Mouse (Mus musculus): ENCODE measurements around the gene Ntrk3. TPM values are rescaled to one million over a fixed set of nuclear protein-coding genes. Genes with fewer than 3 reads are reported as not detected.
A peak's percentile ranks its signal among the peaks of the same experiment; 100 is the strongest.

The Ntrk3 gene
- total RNA-seq, 2 experiments from 2014 or later = 1.00 to 1.2 TPM

DNA sequence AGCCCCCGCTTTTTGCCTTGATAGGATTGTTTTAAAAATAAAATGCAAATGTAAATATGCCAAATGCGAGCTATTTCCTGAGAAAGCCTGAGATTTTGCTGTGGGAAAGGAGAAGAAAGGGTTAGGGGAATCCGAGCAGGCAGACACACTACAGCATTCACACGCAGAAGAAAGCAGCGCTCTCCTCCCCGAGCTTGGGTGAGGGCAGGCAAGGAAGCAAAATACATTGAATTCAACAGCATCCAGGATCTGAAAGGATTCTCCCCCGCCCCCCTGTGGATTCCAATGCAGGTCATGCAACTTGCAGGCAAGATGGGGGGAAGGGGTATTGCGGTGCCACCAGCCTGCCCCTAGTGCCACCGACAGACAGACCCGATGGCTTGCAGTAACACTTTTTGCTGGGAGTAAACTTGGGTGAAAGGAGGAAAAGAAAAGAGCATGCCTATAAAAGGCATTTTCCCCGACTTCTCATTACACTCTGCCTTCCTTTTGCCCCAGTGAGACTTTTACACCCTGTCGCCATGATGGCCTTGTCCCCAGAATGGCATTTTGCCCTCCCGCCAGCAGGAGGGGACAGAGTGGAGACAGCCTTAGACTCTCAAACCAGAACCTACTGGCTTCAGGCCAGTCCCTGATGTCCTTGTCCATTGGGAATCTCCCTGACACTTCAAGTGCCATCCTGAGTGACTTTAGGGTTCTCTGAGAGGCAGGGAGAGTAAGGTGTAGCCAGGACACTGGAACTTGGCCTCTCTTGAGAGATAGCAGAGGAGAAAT, 158.2 kb downstream of the Ntrk3 start:
- DNase-seq (ENCODE audit: low spot score) = no peak

DNA sequence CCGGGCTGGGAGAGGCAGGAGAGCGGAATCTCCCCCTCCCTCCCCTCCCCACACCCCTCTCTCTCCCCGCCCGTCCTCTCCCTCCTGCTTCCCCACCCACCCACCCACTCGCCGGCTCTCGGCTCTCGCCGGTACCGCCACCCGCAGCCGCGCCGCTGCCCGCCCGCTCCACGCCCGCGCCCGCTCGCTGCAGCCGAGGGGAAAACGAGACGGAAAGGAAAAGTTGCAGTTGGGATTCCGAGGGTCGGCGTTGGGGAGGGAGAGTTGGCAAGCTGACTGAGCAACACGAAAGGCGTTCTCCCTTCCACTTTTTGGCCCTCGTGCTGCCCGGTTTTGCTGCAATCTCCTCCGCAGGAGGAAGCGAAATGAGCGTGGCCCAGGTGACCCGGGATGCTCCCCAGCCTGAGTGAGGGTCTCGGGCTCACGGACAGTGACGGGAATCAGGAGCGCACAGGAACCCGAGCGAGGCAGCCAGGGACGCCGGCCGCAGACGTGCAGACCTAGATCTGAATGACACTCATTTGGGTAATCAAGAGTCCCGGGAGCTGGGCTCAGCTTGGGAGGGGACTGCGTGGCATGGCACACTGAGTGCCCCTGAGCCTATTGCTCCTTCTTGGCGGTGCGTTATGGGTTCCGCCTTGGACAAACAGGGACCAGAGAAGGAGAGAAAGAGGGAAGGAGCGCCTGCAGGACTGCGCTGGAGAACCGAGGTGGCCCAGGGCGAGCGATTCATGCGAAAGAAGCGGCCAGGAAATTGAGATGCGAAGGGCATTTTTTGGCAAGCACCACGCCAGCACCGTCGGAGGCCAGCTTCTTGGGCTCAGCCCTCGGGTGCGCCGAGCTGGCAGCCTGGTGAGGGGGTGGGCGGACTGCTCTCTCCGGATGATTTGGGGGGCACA, 159.1 kb downstream of the Ntrk3 start:
- DNase-seq (ENCODE audit: low spot score) = no peak

DNA sequence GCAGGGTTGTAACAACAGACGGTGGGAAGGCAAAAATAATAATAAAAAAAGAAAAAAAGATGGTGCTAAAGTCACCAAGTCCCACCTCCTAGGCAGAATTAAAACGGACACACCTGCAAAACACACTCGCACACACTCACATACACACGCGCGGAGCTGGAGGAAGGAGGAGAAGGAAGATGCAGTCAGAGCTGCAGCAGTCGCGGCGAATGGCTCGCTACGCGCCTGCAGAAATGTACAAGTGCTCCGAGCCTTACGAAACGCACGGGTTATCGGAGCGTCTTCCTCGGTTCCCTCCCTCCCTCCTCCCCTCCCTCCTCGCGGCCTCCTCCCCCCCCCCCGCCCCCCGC, 159.7 kb downstream of the Ntrk3 start:
- DNase-seq (ENCODE audit: low spot score) = no peak

DNA sequence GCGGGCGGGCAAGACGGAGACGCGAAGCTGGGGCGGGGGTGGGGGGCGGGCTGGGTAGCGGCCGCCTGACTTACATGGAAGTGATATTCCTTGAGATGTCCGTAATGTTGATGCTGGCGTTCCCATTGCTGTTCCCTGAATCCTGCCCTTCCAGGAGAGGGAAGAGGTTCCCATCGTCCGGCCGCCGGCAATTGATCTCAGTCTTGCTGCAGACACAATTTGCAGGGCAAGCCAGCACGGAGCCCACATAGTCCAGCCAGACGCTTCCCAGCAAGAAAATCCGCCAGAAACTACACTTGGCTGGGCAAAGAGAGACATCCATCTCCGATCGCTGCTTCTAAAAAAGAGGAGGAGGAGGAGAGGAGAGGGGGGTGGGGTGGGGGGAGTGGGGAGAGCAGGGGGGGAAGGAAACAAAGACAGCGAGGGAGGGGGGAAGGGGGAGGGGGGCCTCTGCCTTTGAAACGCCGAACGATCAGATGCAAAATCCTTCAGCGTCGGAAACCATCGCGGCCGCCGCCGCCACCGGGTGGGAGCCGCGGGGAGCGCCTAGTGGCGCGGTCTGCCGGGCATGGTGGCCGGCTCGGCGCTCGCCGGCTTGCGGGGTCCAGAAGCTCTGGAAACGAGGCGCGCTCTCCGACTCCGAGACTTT, 160.2 kb downstream of the Ntrk3 start:
- DNase-seq (ENCODE audit: low spot score) = no peak

DNA sequence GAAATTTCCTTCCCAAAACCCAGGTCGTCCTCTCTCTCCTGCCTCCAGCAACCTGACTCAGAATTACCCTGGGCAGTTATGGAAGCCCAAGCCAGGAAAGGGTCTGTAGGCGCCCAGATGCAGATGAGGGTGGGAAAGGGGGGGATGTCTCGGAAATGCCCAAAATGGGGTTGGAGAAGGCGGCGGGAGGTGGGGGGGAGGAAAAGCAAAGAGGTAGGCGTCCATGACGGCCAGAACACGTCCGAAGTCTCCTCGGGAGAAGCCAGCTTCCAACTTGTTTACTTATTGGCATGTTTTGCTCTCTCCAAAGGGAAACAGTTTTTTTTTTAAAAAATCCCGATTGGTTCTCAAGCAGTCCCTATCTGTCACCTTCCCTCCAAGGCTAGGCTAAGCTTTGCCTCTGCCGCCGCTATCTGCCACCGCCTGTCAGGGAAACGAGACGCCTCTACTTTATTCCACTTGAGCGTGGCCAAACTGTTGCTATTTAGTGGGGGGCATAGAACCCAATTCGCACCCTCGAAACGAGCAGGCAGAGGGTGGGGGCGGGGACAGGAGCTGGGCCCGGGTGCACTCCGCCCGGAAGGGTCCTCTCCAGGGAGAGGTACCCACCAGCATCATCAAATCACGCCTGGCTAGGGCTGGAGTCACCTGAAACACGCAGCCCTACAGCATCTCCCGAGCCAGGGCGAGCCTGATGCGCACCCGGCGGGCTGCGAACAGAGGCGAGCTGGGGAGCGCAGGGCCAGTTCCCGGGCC, 160.9 kb downstream of the Ntrk3 start:
- DNase-seq (ENCODE audit: low spot score) = no peak

DNA sequence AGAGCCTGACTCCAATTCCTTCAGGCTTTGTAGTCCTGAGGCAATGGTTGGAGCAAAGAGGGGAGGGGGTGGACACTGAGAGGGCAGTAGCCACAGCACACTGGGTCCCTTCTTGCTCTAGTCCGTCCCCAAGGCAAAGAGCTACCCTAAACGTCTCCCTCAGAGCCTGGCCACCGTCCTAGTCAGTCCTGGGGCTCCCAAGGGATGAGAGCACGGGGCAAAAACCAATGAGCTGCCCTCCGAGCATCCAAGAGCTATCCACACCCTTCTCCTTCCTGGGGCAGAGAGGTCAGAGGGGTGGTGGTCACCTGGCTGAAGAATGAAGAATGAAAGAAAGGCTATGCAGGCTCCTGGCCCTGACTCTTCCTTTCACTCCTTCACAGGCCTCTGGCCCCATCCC, 161.6 kb downstream of the Ntrk3 start:
- no peak for DNase-seq (ENCODE audit: low spot score)

DNA sequence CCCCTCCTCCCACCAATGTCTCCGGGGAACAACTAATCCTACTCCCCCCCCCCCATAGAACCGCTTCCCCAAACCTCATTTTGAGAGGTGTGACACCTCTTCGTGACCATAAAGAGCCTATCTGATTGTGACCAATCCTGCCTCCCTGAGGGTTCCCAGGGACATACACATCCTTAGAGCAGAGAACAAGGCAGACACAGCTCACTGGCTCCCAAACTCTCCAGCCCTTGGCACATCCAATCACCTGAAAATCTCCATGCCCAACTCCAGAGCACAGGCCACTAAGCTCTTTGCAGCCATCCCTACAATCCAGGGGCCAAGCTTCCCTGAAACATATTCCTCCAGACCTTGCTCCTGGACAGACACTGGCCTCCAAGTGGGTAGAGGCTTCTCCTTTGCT, 162.3 kb downstream of the Ntrk3 start:
- DNase-seq (ENCODE audit: low spot score) = no peak

DNA sequence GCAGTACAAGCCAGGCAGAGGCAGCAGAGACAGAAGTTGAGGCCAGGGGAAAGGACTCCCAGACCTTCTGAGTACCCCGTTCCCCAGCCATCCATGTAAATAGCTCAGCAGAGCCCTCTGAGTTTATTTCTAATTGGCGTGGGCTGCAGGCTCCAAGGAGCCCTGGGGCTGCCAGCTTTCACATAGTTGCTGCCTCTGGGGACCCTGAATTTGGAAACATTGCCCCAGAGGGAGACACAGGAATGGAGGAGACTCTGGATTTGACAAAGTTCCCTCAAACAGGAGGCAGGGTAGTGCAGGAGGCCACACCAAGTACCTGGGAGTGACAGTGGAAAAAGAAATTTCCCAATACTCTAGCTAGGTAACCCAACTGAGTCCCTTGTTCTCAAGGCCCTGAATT, 166.6 kb downstream of the Ntrk3 start:
- no peak for DNase-seq (ENCODE audit: low spot score)

DNA sequence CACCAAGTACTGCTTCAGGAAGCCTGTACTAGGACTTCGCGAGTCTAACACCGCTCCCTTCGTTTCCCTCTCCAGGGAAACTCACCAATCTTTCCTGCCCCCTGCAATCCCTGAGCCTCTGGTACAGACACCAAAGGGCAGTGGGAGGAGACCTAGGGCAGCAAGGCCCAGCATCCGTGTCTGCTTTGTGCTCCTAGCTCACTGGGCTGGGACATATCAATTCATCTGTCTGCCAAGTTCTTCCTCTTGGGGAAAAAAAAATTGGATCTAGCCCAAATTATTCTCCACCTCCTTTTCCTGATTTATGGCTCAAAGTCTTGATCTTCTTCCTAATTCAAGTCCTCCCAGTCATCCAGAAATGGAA, 168.6 kb downstream of the Ntrk3 start:
- no peak for DNase-seq (ENCODE audit: low spot score)

DNA sequence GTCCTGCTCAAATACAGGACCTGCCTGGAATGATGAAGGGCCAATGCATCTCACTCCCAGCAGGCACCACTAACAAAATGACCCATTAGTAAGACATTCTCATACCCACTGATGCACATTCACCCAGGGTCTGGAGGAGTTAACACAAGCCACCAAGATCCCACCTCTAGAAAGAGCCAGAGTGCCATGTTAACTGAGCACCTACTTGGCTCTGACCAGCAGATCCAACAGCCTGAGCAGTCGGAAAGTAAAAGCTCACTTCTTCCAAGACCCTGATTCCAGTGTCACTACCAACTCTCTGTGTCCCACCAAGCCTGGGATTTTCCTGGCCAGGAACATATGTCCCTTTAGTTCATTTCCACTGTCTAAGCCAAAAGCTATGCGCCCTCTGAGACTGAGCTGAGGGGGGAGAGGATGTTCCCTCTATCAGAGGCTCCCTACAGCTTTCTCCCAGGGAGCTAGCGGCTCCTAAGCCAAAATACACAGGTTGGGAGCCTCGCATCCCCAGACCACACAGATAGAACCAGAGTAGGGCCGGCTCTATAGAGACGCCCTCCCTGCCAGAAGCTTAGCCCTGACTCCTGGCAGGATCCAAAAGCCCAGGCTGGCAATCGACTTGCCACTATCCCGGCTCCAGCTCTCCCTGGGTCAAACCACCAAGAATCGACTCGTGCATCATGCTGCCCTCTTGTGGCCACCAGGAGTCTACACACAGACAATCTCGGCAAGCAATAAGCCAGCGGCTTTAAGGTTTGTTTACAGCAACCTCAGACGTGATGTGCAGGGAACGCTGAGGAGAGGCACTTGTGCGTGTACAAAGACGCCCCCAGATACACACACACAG, 169.2 kb downstream of the Ntrk3 start:
- peak; percentile 37 for DNase-seq (ENCODE audit: low spot score)

DNA sequence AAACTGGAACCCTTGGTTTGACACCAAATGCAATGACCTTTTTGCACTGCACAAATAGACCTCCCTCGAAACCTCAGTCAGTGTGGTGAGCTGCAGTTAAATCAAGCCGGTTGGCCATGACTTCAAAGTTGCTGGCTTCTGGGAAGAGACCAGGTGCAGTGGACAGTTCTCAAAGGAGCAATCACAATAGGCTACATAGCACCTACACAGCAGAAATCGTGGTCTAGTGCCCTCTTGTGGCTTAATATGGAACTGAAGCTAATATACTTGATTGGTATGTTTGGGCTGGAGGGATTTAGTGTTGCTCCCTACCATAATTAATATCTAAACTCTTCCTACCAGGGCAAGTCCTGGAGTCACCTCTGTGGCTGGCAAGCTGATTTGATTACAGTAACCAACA, 171.2 kb downstream of the Ntrk3 start:
- DNase-seq (ENCODE audit: low spot score) = no peak

DNA sequence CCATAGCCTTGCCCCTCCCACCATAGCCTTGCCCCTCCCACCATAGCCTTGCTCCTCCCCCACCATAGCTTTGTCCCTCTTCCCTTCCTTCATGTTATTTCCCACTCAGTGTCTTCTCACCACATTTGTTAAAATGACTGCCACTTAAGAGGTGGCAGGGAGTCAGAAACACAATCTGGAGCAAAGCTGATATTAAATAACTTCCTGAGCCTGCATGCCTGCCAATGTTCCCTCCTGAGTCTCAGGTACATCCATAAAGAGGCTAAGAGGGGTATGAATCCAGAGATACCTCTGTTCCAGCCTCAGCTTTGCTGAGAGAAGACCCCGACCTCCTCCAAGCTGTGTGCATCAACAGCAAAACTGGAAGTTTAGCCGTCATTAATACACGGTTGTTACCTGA, 172.4 kb downstream of the Ntrk3 start:
- DNase-seq (ENCODE audit: low spot score) = no peak

DNA sequence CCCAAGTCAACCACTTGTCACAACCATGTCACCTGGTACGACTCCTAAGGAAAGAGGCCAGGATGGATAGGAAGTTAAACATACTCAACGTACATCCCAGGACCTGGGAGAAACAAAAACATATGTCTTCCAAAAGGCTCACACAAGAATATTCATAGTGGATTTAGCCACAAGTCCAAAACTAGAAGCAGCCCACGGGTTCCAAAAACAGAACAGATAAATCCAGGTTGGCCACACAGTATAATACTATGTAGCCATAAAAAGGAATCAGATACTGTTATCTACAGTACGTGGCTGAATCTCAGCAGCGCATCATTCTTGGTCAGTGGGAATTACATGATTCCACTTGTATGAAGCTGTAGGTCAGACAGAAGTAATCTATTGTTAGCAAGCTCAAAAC, 179.3 kb downstream of the Ntrk3 start:
- DNase-seq (ENCODE audit: low spot score) = no peak

DNA sequence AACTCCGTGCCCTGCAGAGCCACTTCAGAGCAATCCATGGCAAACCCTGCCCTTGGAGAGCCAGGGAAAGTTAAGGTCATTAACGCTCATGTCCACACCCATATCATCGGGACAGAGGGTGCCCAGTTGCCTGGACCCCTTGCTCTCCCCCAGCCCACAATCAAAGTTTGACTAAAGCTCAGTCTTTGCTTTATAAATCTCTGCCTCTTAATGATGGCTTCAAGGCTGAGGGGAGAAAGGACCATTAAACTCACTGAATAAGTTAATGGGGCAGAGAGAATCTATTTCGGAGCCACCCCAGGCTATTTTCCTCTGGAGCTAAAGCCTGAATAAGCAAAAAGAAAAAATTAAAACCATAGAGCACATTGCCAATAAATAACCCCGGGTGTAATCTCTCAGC, 182.3 kb downstream of the Ntrk3 start:
- DNase-seq (ENCODE audit: low spot score) = no peak

DNA sequence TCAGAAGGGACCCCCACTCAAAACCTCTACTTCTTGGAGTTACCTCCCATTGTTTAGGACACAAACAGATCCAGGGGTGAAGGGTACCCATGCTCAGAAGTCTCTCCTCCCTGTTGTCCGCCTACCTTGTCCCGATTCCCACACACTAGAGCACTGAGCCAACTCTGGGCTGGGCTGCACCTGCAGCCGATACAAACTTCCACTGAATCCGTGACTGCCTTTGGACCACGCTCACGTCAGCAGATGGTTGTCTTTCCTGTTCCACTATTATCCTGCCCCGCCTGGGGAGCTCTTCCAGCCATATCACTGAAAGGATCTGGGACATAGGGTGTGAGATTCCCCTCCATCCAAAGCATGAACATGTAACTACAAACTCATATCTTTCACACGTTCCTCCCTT, 188.4 kb downstream of the Ntrk3 start:
- no peak for DNase-seq (ENCODE audit: low spot score)

DNA sequence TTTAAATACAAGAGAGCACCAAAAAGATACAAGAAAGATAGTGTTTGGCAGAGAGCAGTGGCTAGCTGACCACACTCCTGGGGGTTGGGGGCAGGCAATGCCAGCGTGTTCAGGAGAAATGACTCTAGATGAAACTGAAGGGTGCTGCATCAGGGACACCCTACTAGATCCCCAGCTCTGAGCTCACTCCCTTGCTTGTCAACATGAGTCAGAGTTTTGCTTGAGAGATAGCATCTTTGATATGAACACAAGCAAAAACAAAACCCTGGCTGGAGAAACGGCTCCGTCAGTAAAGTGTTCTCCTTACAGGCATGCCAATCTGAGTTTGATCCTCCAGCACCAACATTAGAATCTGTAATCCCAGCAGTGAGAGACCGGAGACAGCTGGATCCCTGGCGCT, 189.1 kb downstream of the Ntrk3 start:
- DNase-seq (ENCODE audit: low spot score) = no peak

DNA sequence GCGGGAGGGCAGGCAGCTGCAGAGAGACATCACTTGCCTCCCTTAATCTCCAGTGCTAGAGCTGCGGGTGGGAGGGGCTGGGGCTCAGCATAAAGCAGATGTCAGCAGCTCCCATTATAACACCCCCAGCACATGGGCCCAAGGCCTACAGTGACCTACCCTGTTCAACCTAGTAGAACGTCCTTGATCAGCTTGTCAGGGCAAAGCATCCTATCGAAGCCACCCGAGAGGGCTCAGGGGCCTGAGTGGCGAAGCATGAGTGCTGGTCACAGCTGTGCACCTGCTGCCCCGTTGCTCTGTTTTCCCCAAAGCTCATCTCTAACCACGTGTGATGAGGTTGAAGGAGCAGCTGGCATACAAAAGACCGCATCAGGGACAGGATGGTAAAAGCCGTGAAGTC, 191.3 kb downstream of the Ntrk3 start:
- DNase-seq (ENCODE audit: low spot score) = no peak

DNA sequence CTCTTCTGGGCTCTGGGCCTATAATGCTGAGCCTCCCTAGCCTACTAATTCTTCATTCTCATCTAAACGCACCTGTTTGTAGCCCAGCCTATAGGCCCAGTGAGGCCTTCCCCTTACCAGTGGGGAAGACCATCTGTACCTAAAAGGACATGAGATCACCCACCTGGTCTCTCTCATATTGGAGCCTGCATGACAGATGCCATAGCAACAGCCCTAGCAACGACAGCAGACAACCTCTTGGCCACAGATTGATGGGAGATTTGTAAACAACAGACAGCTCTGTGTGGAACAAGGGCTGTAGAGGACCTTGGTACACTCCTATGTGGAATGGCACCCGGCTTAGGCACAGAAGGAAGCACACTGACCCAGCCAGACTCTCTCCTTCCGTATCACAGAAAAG, 195.3 kb downstream of the Ntrk3 start:
- no peak for DNase-seq (ENCODE audit: low spot score)

DNA sequence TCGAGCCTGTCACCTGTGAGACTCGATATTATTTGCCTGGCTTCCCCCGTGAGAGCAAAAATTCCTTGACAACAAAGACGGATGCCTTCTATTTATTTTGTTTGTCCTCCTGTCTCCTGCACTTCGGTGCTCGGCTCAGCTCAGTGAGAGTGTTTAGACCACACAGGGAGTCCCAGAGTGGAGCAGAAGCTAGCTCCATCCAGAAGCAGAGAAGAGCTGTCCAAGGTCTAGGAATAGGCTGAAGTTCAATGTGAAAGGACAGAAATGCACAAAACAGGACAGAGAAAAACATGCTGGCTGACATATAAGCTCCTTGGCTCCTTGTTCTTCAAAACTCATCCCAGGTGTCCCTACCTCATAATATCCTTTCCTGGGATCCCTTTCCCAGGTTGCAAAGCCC, 207.5 kb downstream of the Ntrk3 start:
- no peak for DNase-seq (ENCODE audit: low spot score)

DNA sequence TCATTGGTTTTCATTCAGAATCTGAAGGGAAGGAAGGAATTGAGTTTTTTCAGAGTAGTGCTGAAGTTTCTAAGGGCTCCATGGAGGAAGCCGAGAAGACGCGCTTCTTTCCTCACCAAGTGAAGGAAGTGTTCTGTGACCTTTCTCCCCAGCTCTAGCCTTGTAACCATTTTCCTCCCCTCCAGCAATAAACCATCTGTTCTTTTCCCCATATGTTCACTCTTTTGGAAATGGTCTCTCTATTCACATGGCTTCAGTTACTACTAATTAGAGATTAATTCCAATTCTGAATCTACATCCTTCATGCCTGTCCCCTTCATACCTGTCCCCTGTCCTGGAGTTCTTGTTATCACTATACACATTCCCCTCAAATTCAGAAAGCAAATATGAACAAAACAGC, 209.8 kb downstream of the Ntrk3 start:
- DNase-seq (ENCODE audit: low spot score) = no peak

DNA sequence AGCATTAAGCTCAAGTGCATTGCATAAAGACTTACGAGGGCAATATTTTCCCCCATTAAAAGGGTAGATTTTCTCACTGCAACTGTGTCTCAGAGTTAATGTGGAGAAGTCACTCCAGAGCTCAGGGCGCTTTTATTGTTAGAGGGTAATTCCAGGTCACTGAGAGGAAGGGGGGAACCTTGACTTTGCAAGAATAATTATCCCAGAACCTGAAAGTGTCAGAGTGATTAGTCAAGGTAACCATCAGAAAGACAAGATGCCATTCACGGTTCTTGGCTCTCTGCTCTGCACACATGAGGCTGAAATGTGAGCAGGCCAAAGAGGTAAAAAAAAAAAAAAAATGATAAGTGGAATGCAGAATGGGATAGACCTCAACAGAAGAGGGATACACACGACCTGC, 210.2 kb downstream of the Ntrk3 start:
- no peak for DNase-seq (ENCODE audit: low spot score)
